Mouse (Mus musculus): ENCODE results near the gene Fut11. TPM values are rescaled to one million over a fixed set of nuclear protein-coding genes. Genes with fewer than 3 reads are reported as not detected.

The Fut11 gene
- polyA plus RNA-seq, 1 experiment = 2.1 TPM

DNA sequence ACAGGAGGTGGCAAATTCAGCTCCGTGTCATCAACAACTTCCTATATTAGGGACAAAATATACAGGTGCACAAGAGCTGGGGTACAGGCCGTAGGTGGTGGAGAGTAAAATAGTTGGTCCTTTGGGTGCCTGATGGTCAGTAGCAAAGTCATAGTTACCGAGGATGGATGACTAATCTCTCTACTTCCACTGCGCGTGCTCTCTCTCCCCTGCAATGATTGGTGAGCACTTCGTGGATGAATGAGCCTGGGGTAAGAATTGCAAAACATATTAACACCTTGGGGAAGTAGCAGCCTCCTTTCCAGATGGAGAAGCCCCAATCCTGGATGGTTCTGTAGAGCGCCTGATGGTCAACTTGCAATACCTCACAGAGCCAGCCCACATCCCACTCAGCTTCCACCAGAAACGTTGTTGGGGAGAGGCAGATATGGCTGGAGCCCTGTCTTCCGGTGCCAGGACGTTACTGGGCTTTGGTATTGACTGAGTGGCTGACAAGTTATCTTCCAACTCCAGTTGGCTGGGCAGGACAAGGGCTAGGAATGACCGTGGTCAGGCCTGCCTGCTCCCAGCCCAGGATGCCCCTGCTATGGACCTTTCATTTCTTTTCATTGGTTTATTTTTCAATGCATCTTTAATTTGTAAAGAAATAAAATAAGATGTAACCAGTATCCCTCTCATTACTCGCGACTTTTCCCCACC, 434 bp upstream of the Fut11 start:
- Histone ChIP-seq H3K4me1 (ENCODE audit: control insufficient read depth, insufficient read depth, low read length) (peaks cover 12% of the 10 kb centered on the region), H3K27ac (ENCODE audit: control insufficient read depth, insufficient read depth, low read depth, low read length) (peak overlapping the region; percentile 87), H3K4me3 (ENCODE audit: control insufficient read depth, low read depth, low read length) (peak overlapping the region; percentile 88), H3K27me3 (ENCODE audit: control insufficient read depth, insufficient read depth, low read length) (no peaks in the 10 kb centered on the region), H3K36me3 (ENCODE audit: control insufficient read depth, insufficient read depth, low read length) (no peaks in the 10 kb centered on the region; the same call in 1 of the 2 replicates)
- TF ChIP-seq CTCF (IDR thresholded peaks at IDR 0.05; ENCODE audit: control insufficient read depth, insufficient read depth, insufficient replicate concordance, low read depth, low read length) (no peak), POLR2A (IDR thresholded peaks at IDR 0.05; ENCODE audit: control insufficient read depth, low read depth, low read length) (no peak)

DNA sequence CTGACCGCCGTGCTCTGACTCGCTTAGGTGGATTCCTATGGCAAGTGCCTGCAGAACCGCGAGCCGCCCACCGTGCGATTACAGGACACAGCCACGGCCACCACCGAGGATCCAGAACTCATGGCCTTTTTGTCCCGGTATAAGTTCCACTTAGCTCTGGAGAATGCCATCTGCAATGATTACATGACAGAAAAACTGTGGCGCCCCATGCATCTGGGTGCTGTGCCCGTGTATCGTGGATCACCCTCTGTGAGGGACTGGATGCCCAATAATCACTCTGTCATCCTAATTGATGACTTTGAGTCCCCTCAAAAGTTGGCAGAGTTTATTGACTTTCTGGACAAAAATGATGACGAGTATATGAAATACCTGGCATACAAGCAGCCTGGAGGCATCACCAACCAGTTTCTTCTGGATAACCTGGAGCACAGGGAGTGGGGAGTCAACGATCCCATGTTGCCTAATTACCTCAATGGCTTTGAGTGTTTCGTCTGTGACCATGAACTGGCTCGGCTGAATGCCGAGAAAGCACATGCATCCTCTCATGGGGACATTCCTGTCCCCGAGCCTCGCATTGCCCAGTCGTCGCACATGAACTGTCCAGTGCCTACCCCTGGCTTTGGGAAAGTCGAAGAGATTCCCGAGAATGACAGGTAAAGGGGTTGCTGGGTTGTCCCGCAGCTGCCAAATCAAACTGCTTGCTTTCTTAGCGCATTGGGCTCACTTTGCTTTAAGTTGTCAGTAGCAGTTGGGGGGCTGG, 1.2 kb downstream of the Fut11 start:
- TF ChIP-seq CTCF (IDR thresholded peaks at IDR 0.05; ENCODE audit: control insufficient read depth, insufficient read depth, insufficient replicate concordance, low read depth, low read length) = no peak
- TF ChIP-seq POLR2A (IDR thresholded peaks at IDR 0.05; ENCODE audit: control insufficient read depth, low read depth, low read length) = no peak
- Histone ChIP-seq H3K4me1 (ENCODE audit: control insufficient read depth, insufficient read depth, low read length) (peaks cover 12% of the 10 kb centered on the region), H3K4me3 (ENCODE audit: control insufficient read depth, low read depth, low read length) (peak overlapping the region; percentile 88), H3K27ac (ENCODE audit: control insufficient read depth, insufficient read depth, low read depth, low read length) (peak overlapping the region; percentile 28; the same call in 1 of the 2 replicates), H3K27me3 (ENCODE audit: control insufficient read depth, insufficient read depth, low read length) (no peaks in the 10 kb centered on the region), H3K36me3 (ENCODE audit: control insufficient read depth, insufficient read depth, low read length) (no peaks in the 10 kb centered on the region; the same call in 1 of the 2 replicates)

DNA sequence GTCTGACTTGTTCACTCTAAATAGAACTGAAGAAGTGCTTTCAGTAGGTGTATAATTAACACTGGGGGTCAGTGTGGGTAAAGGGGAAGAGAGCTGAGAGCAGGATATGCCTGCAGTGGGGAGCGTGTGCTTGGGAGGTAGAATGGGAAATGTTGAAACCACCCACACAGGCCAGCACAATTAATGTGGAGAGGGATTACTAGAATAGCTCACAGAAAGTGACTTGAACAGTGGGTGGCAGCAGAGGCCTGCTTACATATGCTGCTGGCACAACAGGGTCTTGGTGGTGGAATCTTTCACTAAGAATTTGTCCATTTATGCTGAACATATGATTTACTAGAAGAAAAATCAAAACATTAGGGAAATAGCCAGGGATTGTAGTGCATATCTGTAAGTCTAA, 2.2 kb downstream of the Fut11 start:
- Histone ChIP-seq H3K27ac (ENCODE audit: control insufficient read depth, insufficient read depth, low read depth, low read length) (no peak overlapping the region), H3K4me1 (ENCODE audit: control insufficient read depth, insufficient read depth, low read length) (peaks cover 12% of the 10 kb centered on the region), H3K27me3 (ENCODE audit: control insufficient read depth, insufficient read depth, low read length) (no peaks in the 10 kb centered on the region), H3K4me3 (ENCODE audit: control insufficient read depth, low read depth, low read length) (no peak overlapping the region), H3K36me3 (ENCODE audit: control insufficient read depth, insufficient read depth, low read length) (no peaks in the 10 kb centered on the region; the same call in 1 of the 2 replicates)
- no peak for TF ChIP-seq CTCF (IDR thresholded peaks at IDR 0.05; ENCODE audit: control insufficient read depth, insufficient read depth, insufficient replicate concordance, low read depth, low read length)
- no peak for TF ChIP-seq POLR2A (IDR thresholded peaks at IDR 0.05; ENCODE audit: control insufficient read depth, low read depth, low read length)

DNA sequence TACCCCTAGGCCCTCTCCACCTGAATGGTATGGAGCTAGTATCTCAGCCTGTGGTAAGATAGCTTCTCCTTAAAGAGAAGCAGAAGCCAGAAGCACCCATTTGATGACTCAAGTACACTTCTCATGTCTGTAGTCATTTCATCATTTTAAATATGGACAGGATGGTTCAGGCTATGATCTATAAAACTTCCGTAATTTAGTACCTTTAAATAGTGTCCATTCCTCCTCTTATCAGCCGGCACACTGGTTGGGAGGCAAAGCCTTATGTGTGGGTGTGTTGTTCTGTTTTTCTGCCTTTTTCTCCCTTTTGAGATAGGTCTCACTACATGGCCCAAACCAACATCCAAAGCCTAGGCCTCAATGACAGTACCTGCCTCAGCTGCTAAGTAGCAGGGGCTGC, 3.7 kb downstream of the Fut11 start:
- Histone ChIP-seq H3K4me3 (ENCODE audit: control insufficient read depth, low read depth, low read length) (no peak overlapping the region), H3K36me3 (ENCODE audit: control insufficient read depth, insufficient read depth, low read length) (no peaks in the 10 kb centered on the region), H3K27me3 (ENCODE audit: control insufficient read depth, insufficient read depth, low read length) (no peaks in the 10 kb centered on the region), H3K4me1 (ENCODE audit: control insufficient read depth, insufficient read depth, low read length) (peaks cover 12% of the 10 kb centered on the region), H3K27ac (ENCODE audit: control insufficient read depth, insufficient read depth, low read depth, low read length) (no peak overlapping the region)
- no peak for TF ChIP-seq POLR2A (IDR thresholded peaks at IDR 0.05; ENCODE audit: control insufficient read depth, low read depth, low read length)
- no peak for TF ChIP-seq CTCF (IDR thresholded peaks at IDR 0.05; ENCODE audit: control insufficient read depth, insufficient read depth, insufficient replicate concordance, low read depth, low read length)

DNA sequence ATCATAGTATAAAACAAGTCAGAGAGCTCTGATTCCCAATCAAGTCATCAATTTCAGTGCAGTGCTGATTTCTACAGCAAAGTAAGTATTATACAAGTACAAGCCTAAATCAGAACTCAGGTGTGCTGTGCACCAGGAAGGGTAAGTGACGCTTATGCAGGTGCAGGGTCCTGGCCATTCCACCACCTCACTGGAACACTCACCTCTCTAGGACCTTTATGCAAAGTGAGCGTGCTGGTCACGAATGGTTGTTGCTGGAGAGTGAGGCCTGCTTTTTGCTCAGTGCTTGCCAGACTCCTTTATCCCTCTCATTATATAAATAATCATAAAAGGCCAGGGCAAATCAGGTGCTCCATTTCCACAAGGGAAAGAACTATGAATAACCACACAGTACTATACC, 5.6 kb downstream of the Fut11 start:
- H3K4me1 ChIP-seq (ENCODE audit: control insufficient read depth, insufficient read depth, low read length) = peaks cover 7% of the 10 kb centered on the region
- H3K4me3 ChIP-seq (ENCODE audit: control insufficient read depth, low read depth, low read length) = no peak overlapping the region
- TF ChIP-seq POLR2A (IDR thresholded peaks at IDR 0.05; ENCODE audit: control insufficient read depth, low read depth, low read length) (no peak), CTCF (IDR thresholded peaks at IDR 0.05; ENCODE audit: control insufficient read depth, insufficient read depth, insufficient replicate concordance, low read depth, low read length) (no peak)
- no peaks in the 10 kb centered on the region for H3K27me3 ChIP-seq (ENCODE audit: control insufficient read depth, insufficient read depth, low read length)
- no peaks in the 10 kb centered on the region for H3K36me3 ChIP-seq (ENCODE audit: control insufficient read depth, insufficient read depth, low read length)
- H3K27ac ChIP-seq (ENCODE audit: control insufficient read depth, insufficient read depth, low read depth, low read length) = no peak overlapping the region

DNA sequence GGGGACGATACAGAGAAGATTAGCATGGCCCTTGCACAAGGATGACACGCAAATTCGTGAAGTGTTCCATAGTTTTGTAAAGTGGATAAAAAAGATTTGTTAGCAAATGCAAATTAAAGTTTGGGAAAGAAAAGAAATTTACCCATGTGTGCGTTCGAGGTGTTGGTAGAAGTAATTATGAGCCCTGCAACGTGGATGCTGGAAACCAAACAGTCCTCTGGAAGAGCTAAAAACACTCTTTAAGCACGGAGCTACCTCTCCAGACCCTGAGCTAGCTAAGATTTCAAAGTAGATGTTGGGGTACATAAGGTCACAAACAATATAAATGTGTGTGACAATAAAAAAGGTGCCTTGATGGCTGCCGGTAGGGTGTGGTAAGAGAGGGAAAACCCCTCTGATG, 6.8 kb downstream of the Fut11 start:
- TF ChIP-seq POLR2A (IDR thresholded peaks at IDR 0.05; ENCODE audit: control insufficient read depth, low read depth, low read length) (no peak), CTCF (IDR thresholded peaks at IDR 0.05; ENCODE audit: control insufficient read depth, insufficient read depth, insufficient replicate concordance, low read depth, low read length) (no peak)
- no peaks in the 10 kb centered on the region for H3K27me3 ChIP-seq (ENCODE audit: control insufficient read depth, insufficient read depth, low read length)
- no peaks in the 10 kb centered on the region; the same call in 1 of the 2 replicates for H3K4me1 ChIP-seq (ENCODE audit: control insufficient read depth, insufficient read depth, low read length)
- H3K36me3 ChIP-seq (ENCODE audit: control insufficient read depth, insufficient read depth, low read length) = no peaks in the 10 kb centered on the region
- H3K27ac ChIP-seq (ENCODE audit: control insufficient read depth, insufficient read depth, low read depth, low read length) = no peak overlapping the region
- peak overlapping the region; percentile 10; the same call in 1 of the 2 replicates for H3K4me3 ChIP-seq (ENCODE audit: control insufficient read depth, low read depth, low read length)

DNA sequence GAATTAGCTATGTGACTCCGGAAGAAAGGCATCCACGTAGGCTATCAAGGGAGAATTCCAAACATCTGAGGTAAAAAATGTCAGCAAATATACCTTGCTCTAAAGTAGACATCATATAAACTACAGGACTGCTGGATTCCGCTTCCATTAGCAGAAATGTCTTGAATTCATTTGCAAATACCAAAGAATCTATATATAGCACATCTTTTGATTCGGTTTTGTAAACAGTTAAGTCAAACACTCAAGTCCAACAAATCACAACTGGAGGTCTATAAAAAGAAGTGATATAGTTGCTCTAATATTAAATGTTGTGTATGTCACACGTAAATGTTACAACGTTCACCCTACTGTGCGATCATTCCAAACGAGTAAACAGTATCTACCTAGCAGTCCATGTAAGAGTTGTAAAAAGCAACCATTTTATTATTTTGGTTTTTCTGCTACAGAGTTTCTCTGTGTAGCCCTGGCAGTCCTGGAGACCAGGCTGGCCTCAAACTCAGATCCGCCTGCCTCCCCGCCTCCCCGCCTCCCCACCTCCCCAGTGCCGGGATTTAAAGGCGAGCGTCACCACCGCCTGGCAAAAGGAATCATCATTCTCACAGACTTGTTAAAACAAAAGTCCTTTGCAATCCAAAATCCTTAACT, 7.5 kb downstream of the Fut11 start:
- TF ChIP-seq POLR2A (IDR thresholded peaks at IDR 0.05; ENCODE audit: control insufficient read depth, low read depth, low read length) = no peak
- TF ChIP-seq CTCF (IDR thresholded peaks at IDR 0.05; ENCODE audit: control insufficient read depth, insufficient read depth, insufficient replicate concordance, low read depth, low read length) = no peak
- Histone ChIP-seq H3K4me1 (ENCODE audit: control insufficient read depth, insufficient read depth, low read length) (no peaks in the 10 kb centered on the region; the same call in 1 of the 2 replicates), H3K36me3 (ENCODE audit: control insufficient read depth, insufficient read depth, low read length) (no peaks in the 10 kb centered on the region), H3K4me3 (ENCODE audit: control insufficient read depth, low read depth, low read length) (peak overlapping the region; percentile 91), H3K27me3 (ENCODE audit: control insufficient read depth, insufficient read depth, low read length) (no peaks in the 10 kb centered on the region), H3K27ac (ENCODE audit: control insufficient read depth, insufficient read depth, low read depth, low read length) (peak overlapping the region; percentile 80)
